Mouse (Mus musculus) splenic B cell, adult 2 months (primary cell): ENCODE measurements around the gene Grhl1.
A peak's percentile ranks its signal among the peaks of the same experiment; 100 is the strongest.

Experiments used
- DNase-seq: peaks from one replicate; pipeline ENCODE4 v3.0.0-alpha.2; 2011; ENCODE audit warnings: low read depth, low spot score
- H3K27me3 ChIP-seq: 2 replicates; pipeline ENCODE4 v1.6.1; 2012; ENCODE audit warnings: mild to moderate bottlenecking, low read length, moderate library complexity, mixed read lengths; ENCODE audit not compliant: control insufficient read depth, poor library complexity, insufficient read depth, severe bottlenecking
- H3K36me3 ChIP-seq: 2 replicates; pipeline ENCODE4 v1.6.1; 2012; ENCODE audit warnings: mild to moderate bottlenecking, low read length, moderate library complexity, mixed read lengths; ENCODE audit not compliant: control insufficient read depth, poor library complexity, insufficient read depth, severe bottlenecking

Grhl1 gene

DNA sequence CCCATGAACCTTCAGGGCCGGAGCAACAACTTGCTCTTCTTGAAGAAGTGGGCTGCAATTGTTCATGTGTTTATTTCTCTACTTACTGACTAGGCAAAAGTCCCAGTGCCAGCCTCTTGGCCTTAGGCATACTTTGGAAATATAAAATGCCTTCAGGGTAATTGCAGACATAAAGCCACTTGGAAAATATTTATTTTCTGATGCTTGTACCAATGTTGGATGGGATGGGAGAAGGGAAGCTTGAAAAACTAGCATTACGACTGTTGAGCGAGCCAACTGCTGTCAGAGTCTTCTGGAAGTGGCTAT is 1.1 kb downstream of the Grhl1 start:
- Histone ChIP-seq H3K27me3 (no peaks in the 10 kb centered on the region; the same call in none of the 2 replicates), H3K36me3 (no peaks in the 10 kb centered on the region)
- no peak for DNase-seq

DNA sequence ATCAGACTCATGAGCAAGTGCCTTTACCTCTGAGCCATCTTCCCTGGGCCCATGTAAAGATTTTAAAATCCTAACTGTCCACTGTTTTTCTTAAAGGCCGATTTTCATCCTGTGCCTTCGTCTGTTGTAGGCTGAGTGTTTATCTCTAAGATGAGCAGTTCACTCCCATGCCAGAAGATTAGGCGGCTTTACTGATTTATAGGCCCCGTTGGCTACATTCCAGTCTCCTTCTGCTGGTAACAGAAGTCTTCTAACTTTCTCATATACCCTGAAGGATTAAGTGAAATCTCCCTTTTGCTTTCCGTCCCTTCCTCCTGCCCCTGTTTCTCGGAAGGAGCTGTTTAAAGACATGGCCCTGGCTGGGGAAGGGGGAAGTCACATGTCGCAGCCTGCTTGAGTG is 2.8 kb downstream of the Grhl1 start:
- no peaks in the 10 kb centered on the region for H3K36me3 ChIP-seq
- DNase-seq = no peak
- no peaks in the 10 kb centered on the region; the same call in 1 of the 2 replicates for H3K27me3 ChIP-seq

DNA sequence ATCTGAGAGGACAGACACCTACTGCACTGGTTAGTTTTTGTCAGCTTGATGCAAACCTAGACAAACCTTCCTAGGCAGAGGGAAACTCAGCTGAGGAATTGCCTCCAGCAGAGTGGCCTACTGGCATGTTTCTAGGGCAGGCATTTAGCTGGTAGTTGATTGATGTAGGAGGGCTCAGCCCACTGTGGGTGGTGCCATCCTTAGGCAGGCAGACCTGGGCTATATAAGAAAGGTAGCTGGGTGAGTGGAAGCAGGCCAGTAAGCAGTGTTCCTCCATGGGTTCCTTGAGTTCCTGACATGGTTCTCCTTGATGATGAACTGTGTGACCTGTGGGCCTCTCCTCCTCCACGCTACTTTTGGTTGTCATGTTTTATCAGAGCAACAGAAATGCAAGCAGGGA is 8.4 kb downstream of the Grhl1 start:
- no peak for DNase-seq
- no peaks in the 10 kb centered on the region for H3K36me3 ChIP-seq

DNA sequence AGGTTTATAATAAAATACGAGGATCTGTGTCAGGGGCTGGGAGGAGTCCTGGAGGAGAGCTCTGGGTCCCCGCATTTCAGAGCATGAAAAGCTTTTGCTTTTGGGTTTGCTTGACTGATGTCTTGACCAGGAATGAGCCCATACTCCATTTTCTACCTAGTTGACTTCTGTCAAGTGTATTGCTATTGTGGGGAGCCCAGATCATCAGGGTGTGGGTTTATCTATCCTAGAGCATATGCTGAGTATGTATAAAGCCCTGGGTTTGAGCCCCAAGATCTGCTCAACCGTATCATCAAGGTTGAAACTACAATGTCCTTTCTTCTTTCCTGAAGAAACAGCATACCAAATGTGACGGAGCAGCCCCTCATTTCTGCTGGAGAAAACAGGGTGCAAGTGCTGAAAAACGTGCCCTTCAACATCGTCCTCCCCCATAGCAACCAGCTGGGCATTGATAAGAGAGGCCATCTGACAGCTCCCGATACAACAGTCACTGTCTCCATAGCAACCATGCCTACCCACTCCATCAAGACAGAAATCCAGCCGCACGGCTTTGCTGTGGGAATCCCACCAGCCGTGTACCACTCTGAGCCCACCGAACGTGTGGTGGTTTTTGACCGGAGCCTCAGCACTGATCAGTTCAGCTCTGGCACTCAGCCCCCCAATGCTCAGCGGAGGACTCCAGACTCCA is 9.1 kb downstream of the Grhl1 start:
- DNase-seq = no peak
- Histone ChIP-seq H3K27me3 (no peaks in the 10 kb centered on the region), H3K36me3 (no peaks in the 10 kb centered on the region)

More for the DNA sequence above, 8.4 kb downstream of the Grhl1 start:
- H3K27me3 ChIP-seq = no peaks in the 10 kb centered on the region

DNA sequence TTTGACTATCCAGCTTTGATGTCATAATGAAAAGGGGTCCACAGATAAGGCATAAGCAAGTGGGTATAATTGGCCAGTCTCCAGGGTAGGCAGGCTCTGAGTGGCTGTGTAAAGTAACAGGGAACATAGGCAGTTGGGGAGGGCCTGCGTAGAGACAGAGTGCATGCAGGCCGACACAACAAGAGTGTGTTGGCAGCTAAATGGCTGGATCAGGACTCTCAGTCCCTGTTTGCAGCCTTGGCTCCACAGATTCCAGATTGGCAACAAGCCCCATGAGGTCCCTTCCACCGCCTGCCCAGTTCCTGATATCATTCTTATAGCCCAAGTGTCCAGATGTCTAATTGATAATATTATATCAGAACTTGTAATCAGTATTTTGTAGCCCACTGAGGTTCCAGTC is 11.6 kb downstream of the Grhl1 start:
- no peaks in the 10 kb centered on the region for H3K36me3 ChIP-seq
- no peaks in the 10 kb centered on the region for H3K27me3 ChIP-seq
- no peak for DNase-seq

DNA sequence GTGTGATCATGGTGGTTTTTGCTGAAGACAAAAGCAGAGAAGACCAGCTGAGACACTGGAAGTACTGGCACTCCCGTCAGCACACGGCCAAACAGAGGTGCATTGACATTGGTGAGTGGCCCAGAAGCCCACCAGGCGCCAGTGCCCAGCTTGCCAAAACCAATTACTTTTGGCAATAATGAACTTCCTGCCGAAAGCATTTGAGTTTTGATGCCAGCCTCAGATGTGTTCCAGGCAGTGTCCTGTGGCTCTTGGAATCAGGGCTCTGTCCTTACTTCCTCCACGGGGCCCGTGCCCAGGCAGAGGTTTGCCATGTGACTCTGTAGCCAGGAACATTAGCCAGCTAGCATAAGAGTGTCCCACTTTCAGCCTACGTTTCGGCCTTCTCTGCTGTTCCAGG is 12.8 kb downstream of the Grhl1 start:
- Histone ChIP-seq H3K27me3 (no peaks in the 10 kb centered on the region), H3K36me3 (no peaks in the 10 kb centered on the region)
- no peak for DNase-seq

DNA sequence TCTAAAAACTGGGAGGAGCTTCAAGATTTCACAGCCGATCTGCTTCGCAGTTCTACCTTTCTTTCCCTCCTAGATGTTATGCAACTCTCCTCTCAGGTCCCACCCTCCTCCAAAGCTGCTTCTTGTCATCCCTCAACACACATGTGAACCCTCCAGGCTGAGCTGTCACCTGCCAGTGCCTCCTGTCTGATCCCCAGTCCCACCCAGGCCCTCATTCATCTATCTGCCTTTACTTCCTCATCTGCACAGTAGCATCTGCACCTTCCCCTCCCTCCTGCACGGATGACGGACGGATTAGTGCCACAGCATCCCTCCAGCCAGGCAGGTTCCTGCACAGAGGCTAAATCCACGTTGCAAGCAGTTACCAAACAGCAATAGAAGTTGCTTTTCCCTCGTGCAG is 14.1 kb downstream of the Grhl1 start:
- Histone ChIP-seq H3K36me3 (no peaks in the 10 kb centered on the region), H3K27me3 (no peaks in the 10 kb centered on the region)
- no peak for DNase-seq

DNA sequence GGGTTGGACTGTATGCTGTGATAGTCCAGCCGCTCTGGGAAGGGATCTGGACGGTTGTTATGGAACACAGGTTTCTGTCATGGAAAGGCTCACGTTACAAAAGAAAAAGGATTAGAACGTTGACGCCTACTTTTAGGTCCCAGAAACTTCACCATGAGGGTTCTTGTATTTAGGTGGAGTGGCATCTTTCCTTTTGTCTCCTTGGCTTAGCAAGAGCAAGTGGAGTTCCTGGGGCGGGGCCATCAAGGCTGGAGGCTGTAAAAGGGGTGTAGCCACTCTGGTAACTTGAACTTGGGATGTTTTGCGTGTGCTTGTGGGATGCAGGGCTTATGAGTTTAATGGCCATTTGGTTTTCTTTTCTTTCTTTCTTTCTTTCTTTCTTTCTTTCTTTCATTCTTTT is 18.3 kb downstream of the Grhl1 start:
- Histone ChIP-seq H3K36me3 (no peaks in the 10 kb centered on the region), H3K27me3 (no peaks in the 10 kb centered on the region)
- no peak for DNase-seq

DNA sequence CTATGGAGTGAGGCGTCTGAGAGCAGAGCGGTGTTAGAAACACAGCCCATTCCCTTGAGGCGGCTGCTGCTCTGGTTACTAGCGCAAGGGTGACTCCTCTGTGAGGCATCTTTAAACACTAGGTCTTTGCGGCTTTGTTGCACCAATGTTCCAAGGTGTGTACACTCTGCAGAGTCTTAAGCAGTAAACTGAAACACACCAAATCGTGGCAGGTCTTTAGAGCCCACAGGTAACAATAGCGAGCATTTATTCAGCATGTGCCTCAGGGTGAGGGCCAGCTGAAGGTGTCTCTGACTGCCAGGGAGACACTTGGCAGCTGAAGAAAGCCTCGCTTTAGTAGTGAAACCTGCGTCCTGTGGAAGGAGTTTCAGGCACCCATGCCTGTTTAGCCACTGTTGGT is 20.0 kb downstream of the Grhl1 start:
- no peak for DNase-seq
- H3K27me3 ChIP-seq = no peaks in the 10 kb centered on the region
- H3K36me3 ChIP-seq = no peaks in the 10 kb centered on the region

DNA sequence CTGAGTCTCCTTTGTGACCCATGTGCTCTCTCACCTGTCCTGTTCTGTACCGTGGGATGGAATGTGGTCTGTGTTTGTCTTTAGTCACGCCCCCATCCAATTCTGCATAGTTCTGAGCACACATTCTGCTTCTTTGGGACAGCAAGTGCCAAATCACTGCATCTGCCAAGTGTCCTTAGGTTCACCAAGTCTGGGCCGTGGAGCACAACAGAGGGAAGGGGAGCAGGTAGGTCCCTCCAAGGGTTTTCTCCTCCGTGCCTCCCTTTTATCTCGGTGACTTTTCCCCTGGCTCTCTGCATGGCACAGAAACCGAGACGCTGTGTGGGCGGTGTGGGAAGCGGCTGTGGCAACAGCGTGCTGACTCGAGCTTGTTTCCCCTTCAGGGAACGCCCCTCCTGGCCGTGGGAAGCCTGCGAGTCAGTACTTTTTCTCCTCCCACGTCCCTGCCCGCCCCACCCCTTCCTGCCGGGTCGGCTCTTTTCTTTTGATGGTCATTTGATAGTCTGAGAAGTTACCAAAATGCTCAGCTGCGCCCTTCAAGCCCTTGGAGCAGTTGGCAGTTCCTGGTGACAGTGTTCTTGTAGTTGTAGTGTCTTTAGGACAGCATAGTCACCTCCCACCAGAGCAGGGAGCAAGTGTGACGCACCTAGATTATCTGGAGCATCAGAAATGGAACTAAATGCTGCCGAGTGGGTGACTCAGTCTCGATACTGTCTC is 21.0 kb downstream of the Grhl1 start:
- peak; percentile 72 for DNase-seq
- H3K27me3 ChIP-seq = no peaks in the 10 kb centered on the region
- H3K36me3 ChIP-seq = no peaks in the 10 kb centered on the region

DNA sequence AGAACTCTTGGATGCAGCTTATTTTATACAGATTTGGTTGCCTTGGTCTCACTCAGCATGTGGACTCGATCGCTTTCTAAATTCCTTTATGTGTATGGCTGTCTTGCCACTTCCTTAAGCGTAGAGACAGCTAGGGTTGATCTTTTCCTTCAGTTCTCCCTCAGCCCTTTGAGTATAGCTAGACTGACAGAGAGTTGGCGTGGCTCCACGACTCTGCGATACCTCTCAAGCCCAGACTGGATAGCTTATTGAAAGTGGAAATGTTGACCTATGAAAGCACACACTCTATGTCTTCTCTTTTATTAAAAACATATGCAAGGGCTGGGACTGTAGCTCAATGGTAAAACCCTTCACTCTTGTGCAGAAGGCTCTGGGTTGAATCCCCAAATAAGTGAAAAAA is 25.3 kb downstream of the Grhl1 start:
- Histone ChIP-seq H3K36me3 (no peaks in the 10 kb centered on the region), H3K27me3 (no peaks in the 10 kb centered on the region)
- DNase-seq = no peak

DNA sequence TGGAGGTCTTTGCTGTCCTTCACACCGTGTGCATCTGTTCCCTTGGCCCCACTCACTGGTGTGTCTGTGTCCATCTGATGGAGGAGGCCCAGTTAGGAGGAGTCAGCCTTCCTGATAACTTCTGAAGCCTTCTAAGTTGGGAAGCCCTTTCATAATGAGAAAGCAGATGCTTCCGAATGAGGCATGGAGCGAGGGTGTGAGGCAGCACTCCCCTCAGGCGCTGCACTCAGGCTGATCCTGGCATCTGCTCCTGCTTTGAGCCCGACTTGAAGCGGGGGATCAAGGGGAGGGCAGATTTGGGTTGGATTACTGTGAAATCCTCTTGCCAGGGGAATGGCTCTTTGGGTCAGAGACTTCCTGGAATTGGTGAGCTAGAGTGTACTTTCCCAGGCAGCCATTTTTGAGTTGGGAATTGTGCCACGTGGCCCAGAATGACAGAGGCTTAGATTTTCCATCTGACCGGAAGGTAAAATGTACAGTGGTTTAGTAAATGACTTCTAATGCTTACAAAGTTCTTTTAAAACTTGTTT is 27.3 kb downstream of the Grhl1 start:
- Histone ChIP-seq H3K36me3 (no peaks in the 10 kb centered on the region), H3K27me3 (no peaks in the 10 kb centered on the region)
- DNase-seq = no peak

DNA sequence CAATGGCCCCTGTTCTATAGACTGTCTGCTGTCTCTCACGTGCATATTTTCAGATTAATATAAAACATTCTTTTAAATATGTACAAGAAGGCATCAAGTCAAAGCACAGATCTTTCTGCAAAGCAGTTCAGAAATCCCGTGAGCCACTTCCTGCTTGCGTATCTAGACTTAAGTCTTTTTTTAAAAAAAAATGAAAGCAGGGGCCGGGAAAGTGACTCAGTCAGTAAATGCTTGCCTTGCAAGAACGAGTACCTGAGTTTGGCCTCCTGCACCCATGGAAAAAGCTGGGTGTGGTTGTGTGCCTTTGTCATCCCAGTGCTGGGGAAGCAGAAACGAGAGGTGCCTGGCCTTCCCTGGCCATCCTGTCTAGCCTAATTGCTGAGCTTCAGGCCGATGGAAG is 28.0 kb downstream of the Grhl1 start:
- Histone ChIP-seq H3K36me3 (no peaks in the 10 kb centered on the region), H3K27me3 (no peaks in the 10 kb centered on the region)
- DNase-seq = no peak

DNA sequence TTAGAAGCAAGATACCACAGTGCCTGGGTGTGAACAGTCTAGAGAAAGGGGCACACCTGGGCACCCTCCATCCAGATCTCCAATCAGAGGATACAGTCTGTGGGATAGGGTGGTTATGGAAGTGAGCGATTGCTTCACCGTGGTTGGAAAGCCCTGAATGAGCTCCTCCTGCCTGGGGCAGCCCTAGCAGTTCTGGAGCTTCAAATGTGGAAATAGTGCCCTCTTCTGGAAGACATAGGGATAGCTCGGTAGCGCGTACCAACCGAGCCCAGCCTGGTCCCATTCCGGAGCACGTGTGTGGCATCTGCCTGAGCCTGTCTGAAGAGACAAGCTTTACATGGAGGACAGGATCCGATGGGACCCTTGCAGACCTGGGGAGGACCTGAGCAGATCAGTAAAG is 28.7 kb downstream of the Grhl1 start:
- no peaks in the 10 kb centered on the region for H3K36me3 ChIP-seq
- DNase-seq = peak; percentile 83
- H3K27me3 ChIP-seq = no peaks in the 10 kb centered on the region

DNA sequence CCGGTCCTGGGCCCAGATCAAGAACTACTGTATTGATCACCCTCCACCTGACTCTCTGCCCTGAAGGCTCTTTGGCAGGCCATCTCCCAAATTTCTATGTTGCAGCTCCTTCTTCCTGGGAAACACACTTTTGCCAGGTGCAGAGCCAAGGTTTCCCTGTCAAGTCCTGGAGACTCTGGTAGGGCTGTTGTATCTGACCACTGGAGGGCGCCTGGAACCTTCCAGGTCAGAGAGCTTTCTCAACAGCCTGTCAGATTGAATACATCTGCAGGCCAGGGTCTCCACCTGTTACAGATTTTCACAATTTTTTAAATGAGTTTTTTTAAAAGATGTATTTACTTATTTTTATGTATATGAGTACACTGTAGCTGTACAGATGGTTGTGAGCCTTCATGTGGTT is 31.2 kb downstream of the Grhl1 start:
- Histone ChIP-seq H3K36me3 (no peaks in the 10 kb centered on the region), H3K27me3 (no peaks in the 10 kb centered on the region)
- DNase-seq = peak; percentile 72
